14 mouse cellular contexts compared by ENCODE assay signal in the genomic region with DNA sequence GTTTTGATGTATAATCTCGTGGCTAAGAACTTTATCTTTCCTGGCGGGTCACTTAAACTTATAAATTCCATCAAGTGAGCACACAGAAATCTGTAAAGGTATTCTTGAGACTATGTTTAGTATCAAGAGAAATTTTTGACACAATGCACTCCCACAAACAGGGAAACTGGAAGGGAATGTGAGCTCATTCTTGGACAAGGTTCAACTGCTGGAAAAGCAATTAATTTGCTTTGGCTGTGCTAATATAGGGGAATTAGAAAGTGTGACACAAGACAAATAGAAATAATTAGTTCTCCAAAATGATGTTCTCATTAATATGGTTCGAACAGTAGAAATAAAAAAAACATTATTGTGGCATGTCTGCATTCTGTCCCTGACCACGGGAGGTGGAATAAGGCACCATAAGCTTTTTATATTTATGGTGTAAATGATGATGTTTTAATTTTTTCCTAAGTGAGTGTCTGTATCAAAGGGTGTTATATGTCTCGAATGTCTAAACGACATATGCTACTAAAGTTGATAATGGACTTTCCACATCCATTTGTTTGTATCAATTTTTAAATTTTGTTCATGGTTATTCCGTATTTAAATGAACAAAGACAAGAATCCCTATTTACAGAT.
A peak's percentile ranks its signal among the peaks of the same experiment; 100 is the strongest.
DNase-seq lines count a peak whose midpoint lies in the region; ATAC-seq and TF ChIP-seq lines count a peak whose summit lies in the region.
"Had no signal": no experiment of that assay in that cellular context is flagged by ENCODE, and none has a peak within 500 bp of the region (broad histone marks: within the 10 kb centered on the region; RNA-seq: fewer than 3 reads in every experiment).

No protein-coding gene starts in this region.

- intact Hi-C loops in left cerebral cortex, postnatal 4 days (cut with DNase I) = no loop called here

- no peaks in the 10 kb centered on the region for H3K9me3 ChIP-seq in heart, embryonic 12.5 days (replicated peaks)
- no peaks in the 10 kb centered on the region for H3K9me3 ChIP-seq in midbrain, embryonic 14.5 days (ENCODE audit: control insufficient read depth, low read length)
- no peaks in the 10 kb centered on the region for H3K9me3 ChIP-seq in midbrain, embryonic 16.5 days (replicated peaks; ENCODE audit: control insufficient read depth, low read length, poor library complexity, severe bottlenecking)
- no peaks in the 10 kb centered on the region for H3K9me3 ChIP-seq in forebrain, embryonic 15.5 days
- no peaks in the 10 kb centered on the region for H3K9me3 ChIP-seq in hindbrain, postnatal 0 days (ENCODE audit: low read length)
- H3K9me3 ChIP-seq: heart, embryonic 13.5 days; intestine, embryonic 15.5 days; limb, embryonic 15.5 days; lung, embryonic 15.5 days had no signal

- H3K9ac ChIP-seq in heart, embryonic 12.5 days = no peak overlapping the region
- no peak overlapping the region for H3K9ac ChIP-seq in midbrain, embryonic 14.5 days (replicated peaks; ENCODE audit: low read length)
- H3K9ac ChIP-seq in midbrain, embryonic 16.5 days (ENCODE audit: low read depth, low read length) = no peak overlapping the region
- no peak overlapping the region for H3K9ac ChIP-seq in forebrain, embryonic 15.5 days (replicated peaks)
- H3K9ac ChIP-seq in hindbrain, postnatal 0 days (replicated peaks; ENCODE audit: low read length) = no peak overlapping the region
- H3K9ac ChIP-seq: heart, embryonic 13.5 days; intestine, embryonic 15.5 days; limb, embryonic 15.5 days; lung, embryonic 15.5 days had no signal

- TF ChIP-seq CTCF in hindbrain, postnatal 0 days (IDR thresholded peaks at IDR 0.05; ENCODE audit: low read depth) = no peak

- 72% methylated on average over 7 of the region's 7 CpGs for WGBS in heart, embryonic 12.5 days
- WGBS in midbrain, embryonic 14.5 days = 82% methylated on average over 7 of the region's 7 CpGs
- WGBS in midbrain, embryonic 16.5 days = 78% methylated on average over 7 of the region's 7 CpGs
- WGBS in forebrain, embryonic 15.5 days = 31% methylated on average over 7 of the region's 7 CpGs
- 49% methylated on average over 7 of the region's 7 CpGs for WGBS in hindbrain, postnatal 0 days

- no peaks in the 10 kb centered on the region for H3K4me1 ChIP-seq in heart, embryonic 12.5 days (replicated peaks)
- H3K4me1 ChIP-seq in midbrain, embryonic 14.5 days (ENCODE audit: control insufficient read depth, insufficient read depth, low read length) = no peaks in the 10 kb centered on the region
- no peaks in the 10 kb centered on the region for H3K4me1 ChIP-seq in midbrain, embryonic 16.5 days (ENCODE audit: control insufficient read depth, insufficient read depth, low read length)
- peaks cover 10% of the 10 kb centered on the region for H3K4me1 ChIP-seq in forebrain, embryonic 15.5 days
- H3K4me1 ChIP-seq in hindbrain, postnatal 0 days (ENCODE audit: insufficient read depth, low read length) = no peaks in the 10 kb centered on the region
- H3K4me1 ChIP-seq: intestine, embryonic 15.5 days; limb, embryonic 15.5 days; lung, embryonic 15.5 days had no signal

- H3K36me3 ChIP-seq in heart, embryonic 12.5 days = no peaks in the 10 kb centered on the region
- no peaks in the 10 kb centered on the region for H3K36me3 ChIP-seq in midbrain, embryonic 14.5 days (ENCODE audit: control insufficient read depth, insufficient read depth, low read length)
- H3K36me3 ChIP-seq in midbrain, embryonic 16.5 days (ENCODE audit: control insufficient read depth, insufficient read depth, low read length) = no peaks in the 10 kb centered on the region
- no peaks in the 10 kb centered on the region for H3K36me3 ChIP-seq in forebrain, embryonic 15.5 days
- no peaks in the 10 kb centered on the region for H3K36me3 ChIP-seq in hindbrain, postnatal 0 days (ENCODE audit: insufficient read depth, low read length)
- H3K36me3 ChIP-seq: heart, embryonic 13.5 days; intestine, embryonic 15.5 days; limb, embryonic 15.5 days; lung, embryonic 15.5 days had no signal

- H3K4me3 ChIP-seq in heart, embryonic 12.5 days = no peak overlapping the region
- no peak overlapping the region for H3K4me3 ChIP-seq in midbrain, embryonic 14.5 days (replicated peaks; ENCODE audit: low read depth, low read length)
- H3K4me3 ChIP-seq in midbrain, embryonic 16.5 days (ENCODE audit: low read depth, low read length) = no peak overlapping the region
- no peak overlapping the region for H3K4me3 ChIP-seq in forebrain, embryonic 15.5 days
- H3K4me3 ChIP-seq in hindbrain, postnatal 0 days (ENCODE audit: low read length) = no peak overlapping the region
- H3K4me3 ChIP-seq: heart, embryonic 13.5 days; intestine, embryonic 15.5 days; limb, embryonic 15.5 days; lung, embryonic 15.5 days had no signal

- no peak overlapping the region for H3K27ac ChIP-seq in heart, embryonic 12.5 days (ENCODE audit: poor library complexity, severe bottlenecking)
- H3K27ac ChIP-seq in midbrain, embryonic 14.5 days (replicated peaks; ENCODE audit: low read depth, low read length) = no peak overlapping the region
- no peak overlapping the region for H3K27ac ChIP-seq in midbrain, embryonic 16.5 days (ENCODE audit: low read length)
- no peak overlapping the region for H3K27ac ChIP-seq in forebrain, embryonic 15.5 days (replicated peaks)
- H3K27ac ChIP-seq in hindbrain, postnatal 0 days = no peak overlapping the region
- H3K27ac ChIP-seq: heart, embryonic 13.5 days; intestine, embryonic 15.5 days; limb, embryonic 15.5 days; lung, embryonic 15.5 days had no signal

- peak; percentile 83 for DNase-seq in heart, adult 8-10 months (ENCODE audit: low spot score)
- peak; percentile 51 for DNase-seq in midbrain, embryonic 14.5 days
- DNase-seq in hindbrain, postnatal 0 days (ENCODE audit: low spot score) = peak; percentile 58
- DNase-seq in left cerebral cortex, postnatal 4 days = no peak
- no peak for DNase-seq in urinary bladder, postnatal 14 days (ENCODE audit: low spot score)
- DNase-seq: cerebellum, adult 9-10 months had no signal

- H3K27me3 ChIP-seq in heart, embryonic 12.5 days (replicated peaks) = no peaks in the 10 kb centered on the region
- H3K27me3 ChIP-seq in midbrain, embryonic 14.5 days (ENCODE audit: control insufficient read depth, insufficient read depth, low read length) = no peaks in the 10 kb centered on the region
- no peaks in the 10 kb centered on the region for H3K27me3 ChIP-seq in midbrain, embryonic 16.5 days (ENCODE audit: control insufficient read depth, insufficient read depth, low read depth, low read length)
- H3K27me3 ChIP-seq in forebrain, embryonic 15.5 days = no peaks in the 10 kb centered on the region
- H3K27me3 ChIP-seq in hindbrain, postnatal 0 days (ENCODE audit: insufficient read depth, low read length) = no peaks in the 10 kb centered on the region
- H3K27me3 ChIP-seq: heart, embryonic 13.5 days; intestine, embryonic 15.5 days; limb, embryonic 15.5 days; lung, embryonic 15.5 days had no signal

- H3K4me2 ChIP-seq in heart, embryonic 12.5 days = no peak overlapping the region
- no peak overlapping the region for H3K4me2 ChIP-seq in midbrain, embryonic 14.5 days (ENCODE audit: low read length)
- no peak overlapping the region for H3K4me2 ChIP-seq in midbrain, embryonic 16.5 days (ENCODE audit: low read length)
- no peak overlapping the region for H3K4me2 ChIP-seq in forebrain, embryonic 15.5 days (replicated peaks)
- H3K4me2 ChIP-seq in hindbrain, postnatal 0 days (ENCODE audit: low read depth, low read length) = no peak overlapping the region
- H3K4me2 ChIP-seq: heart, embryonic 13.5 days; intestine, embryonic 15.5 days; limb, embryonic 15.5 days; lung, embryonic 15.5 days had no signal

- ATAC-seq in heart, embryonic 12.5 days (ENCODE audit: insufficient number of reproducible peaks, low FRiP score) = no peak
- no peak for ATAC-seq in midbrain, embryonic 14.5 days (ENCODE audit: low FRiP score, low TSS enrichment)
- no peak; the same call in 1 of the 2 replicates for ATAC-seq in midbrain, embryonic 16.5 days
- ATAC-seq in forebrain, embryonic 15.5 days (replicated peaks) = peak; percentile 87
- ATAC-seq in hindbrain, postnatal 0 days = no peak
- ATAC-seq: CD4-positive, CD25-positive, alpha-beta regulatory T cell, adult 4 months; intestine, embryonic 15.5 days had no signal

Comparison
In these comparisons a context has a peak if more than half of its experiments do, and no peak if none do; other contexts are left out.
1. DNase-seq: peak in heart, adult 8-10 months (single experiment), midbrain, embryonic 14.5 days (single experiment) and hindbrain, postnatal 0 days (single experiment); none in left cerebral cortex, postnatal 4 days (single experiment) and urinary bladder, postnatal 14 days (single experiment).